Mouse (Mus musculus): ENCODE data around the gene Rasip1.

Rasip1 gene

DNA sequence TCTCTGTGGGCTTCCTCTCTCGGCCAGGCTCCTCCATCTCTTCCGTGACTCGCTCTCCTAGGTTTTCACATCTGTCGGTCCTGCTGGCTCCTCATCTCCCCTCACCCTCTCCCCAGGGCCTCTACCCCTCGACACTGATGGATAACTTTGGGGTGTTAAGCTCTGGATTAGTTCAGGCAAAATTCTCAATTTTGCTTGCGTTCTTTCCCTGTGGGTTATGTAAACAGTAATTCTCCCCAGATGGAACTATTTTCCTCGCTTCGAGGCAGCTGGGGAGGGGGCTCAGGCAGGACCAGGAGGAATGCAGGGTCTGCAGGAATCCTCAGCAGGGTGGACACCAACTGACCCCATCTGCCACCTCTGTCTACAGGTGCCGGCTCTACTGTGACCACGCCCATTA is 58.5 kb downstream of the Rasip1 start:
- in situ Hi-C loops (cut with MboI, MseI): no loop called here

DNA sequence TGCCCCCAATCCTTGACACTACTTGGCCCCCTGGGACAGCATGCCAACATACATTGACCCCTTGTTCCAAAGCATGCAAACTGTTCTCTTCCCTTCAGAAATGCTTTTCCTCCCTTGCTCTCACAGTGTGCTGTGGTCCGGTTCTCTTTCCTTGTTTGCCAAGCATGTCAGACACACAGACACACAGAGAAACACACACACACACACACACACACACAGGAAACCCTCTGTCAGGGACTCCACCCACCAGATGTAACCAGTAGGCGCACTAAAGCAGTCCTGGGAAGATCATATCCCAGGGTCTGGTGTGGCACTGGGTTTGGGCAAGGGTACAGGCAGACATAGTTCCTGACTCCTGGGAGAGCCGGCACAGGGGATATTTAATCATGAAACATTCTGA is 59.6 kb downstream of the Rasip1 start:
- in situ Hi-C loops (cut with MboI, MseI): no loop called here
